Mouse (Mus musculus) layer of hippocampus, postnatal 25 days (tissue): ENCODE measurements around the gene Ces2h. TPM values are rescaled to one million over a fixed set of nuclear protein-coding genes. Genes with fewer than 3 reads are reported as not detected.

Experiments
- total RNA-seq, 2 experiments: library from RNA; stranded (reverse); gene quantifications; 2 replicates each; pipeline ENCODE4 v1.2.3; 2021

Gene Ces2h
- total RNA-seq, 2 experiments from 2014 or later: not detected

Other genes starting within 250 kb of the Ces2h start
- gene Ces2b, start 169.3 kb upstream of the Ces2h start, total RNA-seq: under 1 TPM; 0.16 to 0.30 TPM
- gene Ces2c, start 153.8 kb upstream of the Ces2h start, total RNA-seq: not detected
- gene Ces2e, start 74.6 kb upstream of the Ces2h start, total RNA-seq: under 1 TPM in 1 of 2 experiments, not detected in 1; 0.17 TPM
- not detected for gene Ces2f, start 53.5 kb upstream of the Ces2h start, total RNA-seq
- gene Ces2g, start 39.1 kb upstream of the Ces2h start, total RNA-seq: under 1 TPM; 0.19 to 0.20 TPM
- not detected for gene Ces3a, start 47.7 kb downstream of the Ces2h start, total RNA-seq
- gene Ces3b, start 82.9 kb downstream of the Ces2h start, total RNA-seq: not detected
- not detected for gene Ces4a, start 130.9 kb downstream of the Ces2h start, total RNA-seq
- gene Cbfb, start 169.8 kb downstream of the Ces2h start, total RNA-seq: 10 to 100 TPM; 22.0 to 22.1 TPM
- 10 to 100 TPM; 35.4 to 36.4 TPM for gene D230025D16Rik, start 224.3 kb downstream of the Ces2h start, total RNA-seq